Mouse (Mus musculus) kidney, adult 2 months (tissue): ENCODE measurements at regions not wholly inside any gene's neighbourhood (a gene's known extent, or its start where the extent isn't known, plus 50 kb on each side); places are given as distances from the start of the nearest gene placed in this dataset.

Experiments used
- CTCF ChIP-seq: fragments of 200-500 bp; conservative IDR thresholded peaks from 2 replicates; pipeline ENCODE4 v1.5.1; 2011; ENCODE audit warnings: low read depth, mild to moderate bottlenecking, control low read depth, low read length, moderate library complexity, mixed read lengths; ENCODE audit not compliant: insufficient read depth, insufficient read length
- POLR2A ChIP-seq: fragments of 200-500 bp; IDR thresholded peaks from one replicate; pipeline ENCODE4 v1.6.1; 2011; ENCODE audit warnings: low read depth, low read length, control low read depth

GRCm38 (mm10) chr1:193769546-193769945, 399.4 kb upstream of the Camk1g start:
- TF ChIP-seq POLR2A: no peak
- TF ChIP-seq CTCF: no peak
